Mouse (Mus musculus) ES-Bruce4 (cell line): ENCODE data around the gene Apc2. TPM values are rescaled to one million over a fixed set of nuclear protein-coding genes. Genes with fewer than 3 reads are reported as not detected.

Source experiments
- H3K27ac ChIP-seq: 2 replicates; pipeline ENCODE4 v1.5.1; 2012; ENCODE audit warnings: low read length, inconsistent platforms; ENCODE audit not compliant: insufficient read depth
- H3K27me3 ChIP-seq: 2 replicates; pipeline ENCODE4 v1.6.1; 2012; ENCODE audit warnings: mild to moderate bottlenecking, low read length, inconsistent platforms; ENCODE audit not compliant: control insufficient read depth, poor library complexity, insufficient read depth, severe bottlenecking
- H3K36me3 ChIP-seq: 2 replicates; pipeline ENCODE4 v1.6.1; 2012; ENCODE audit warnings: inconsistent platforms, mild to moderate bottlenecking, low read length, moderate library complexity; ENCODE audit not compliant: control insufficient read depth, poor library complexity, insufficient read depth, severe bottlenecking
- H3K4me1 ChIP-seq: one replicate; pipeline ENCODE4 v1.8.1; 2011; ENCODE audit warnings: low read length; ENCODE audit not compliant: control insufficient read depth, insufficient read depth
- H3K4me3 ChIP-seq: 2 replicates; pipeline ENCODE4 v1.5.1; 2011; ENCODE audit warnings: low read depth, mild to moderate bottlenecking, low read length
- H3K9ac ChIP-seq: 2 replicates; pipeline ENCODE4 v1.6.1; 2012; ENCODE audit warnings: low read depth, mild to moderate bottlenecking, inconsistent platforms; ENCODE audit not compliant: poor library complexity, severe bottlenecking
- H3K9me3 ChIP-seq: replicated peaks from 2 replicates; pipeline ENCODE4 v1.6.1; 2012; ENCODE audit warnings: mild to moderate bottlenecking, low read length, inconsistent platforms; ENCODE audit not compliant: control insufficient read depth, poor library complexity, insufficient read depth, severe bottlenecking
- CTCF ChIP-seq: IDR thresholded peaks from one replicate; pipeline ENCODE4 v1.8.1; 2011; ENCODE audit warnings: low read depth, low read length
- EP300 ChIP-seq: IDR thresholded peaks from 2 replicates; pipeline ENCODE4 v1.6.1; 2011; ENCODE audit warnings: low read depth, low read length; ENCODE audit not compliant: insufficient read depth
- POLR2A ChIP-seq: IDR thresholded peaks from one replicate; pipeline ENCODE4 v1.8.1; 2011; ENCODE audit warnings: low read length; ENCODE audit not compliant: insufficient read depth
- polyA plus RNA-seq: library from polyadenylated mRNA; stranded (reverse); fragments of >200 nt; gene quantifications from 2 replicates; pipeline ENCODE4 v1.2.4, GENCODE M21; 2011; ENCODE audit warnings: low read depth; ENCODE audit not compliant: missing spikeins, insufficient read depth, insufficient read length

Apc2 gene
- polyA plus RNA-seq, 1 experiment = 3.8 TPM

DNA sequence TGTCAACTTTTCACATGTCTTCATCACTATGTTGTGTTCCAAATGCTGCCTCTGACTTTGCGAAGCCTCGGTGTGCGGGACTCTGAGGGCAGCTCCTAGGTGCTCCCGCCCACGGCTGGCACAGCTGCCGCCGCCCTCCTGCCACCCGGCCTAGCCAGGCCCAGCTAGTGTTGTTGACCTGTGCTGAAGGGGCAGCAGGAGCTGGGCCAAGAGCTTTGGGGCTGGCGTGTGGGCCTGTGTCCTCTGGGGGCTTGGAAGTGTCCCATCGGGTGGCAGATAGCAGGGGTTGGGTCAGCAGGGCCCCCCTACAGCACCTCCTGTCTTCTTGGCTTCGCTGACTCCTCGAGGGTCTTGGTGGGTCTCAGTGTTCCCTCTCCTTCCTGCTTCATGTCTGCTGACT, 16.5 kb upstream of the Apc2 start:
- Histone ChIP-seq H3K9ac (no peak overlapping the region), H3K36me3 (peaks cover 49% of the 10 kb centered on the region), H3K9me3 (no peaks in the 10 kb centered on the region), H3K4me1 (no peaks in the 10 kb centered on the region), H3K27me3 (no peaks in the 10 kb centered on the region), H3K4me3 (no peak overlapping the region), H3K27ac (no peak overlapping the region)
- TF ChIP-seq EP300 (no peak), CTCF (no peak), POLR2A (no peak)

DNA sequence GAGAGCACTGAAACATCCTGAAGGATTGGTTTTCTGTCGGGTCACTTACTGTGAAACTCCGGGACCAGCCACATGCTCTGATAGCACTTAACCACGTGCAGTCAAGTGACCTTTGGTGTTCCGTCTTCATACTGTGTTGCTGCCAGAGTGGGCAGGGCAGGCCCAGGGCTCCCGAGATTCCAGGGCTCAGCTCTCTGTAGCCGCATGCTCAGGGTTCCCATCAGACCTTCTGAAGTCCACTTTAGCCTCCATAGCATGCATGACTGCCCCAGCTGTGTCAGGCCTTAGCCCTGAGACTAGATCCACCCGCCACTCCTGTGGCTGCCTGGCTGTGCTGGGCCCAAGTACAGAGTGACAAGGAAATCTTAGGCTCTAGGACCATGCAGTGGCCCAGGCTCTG, 14.5 kb upstream of the Apc2 start:
- Histone ChIP-seq H3K4me1 (no peaks in the 10 kb centered on the region), H3K36me3 (peaks cover 66% of the 10 kb centered on the region), H3K27ac (no peak overlapping the region), H3K4me3 (no peak overlapping the region), H3K27me3 (no peaks in the 10 kb centered on the region), H3K9me3 (no peaks in the 10 kb centered on the region), H3K9ac (no peak overlapping the region)
- TF ChIP-seq EP300 = no peak
- TF ChIP-seq POLR2A = no peak
- TF ChIP-seq CTCF = no peak

DNA sequence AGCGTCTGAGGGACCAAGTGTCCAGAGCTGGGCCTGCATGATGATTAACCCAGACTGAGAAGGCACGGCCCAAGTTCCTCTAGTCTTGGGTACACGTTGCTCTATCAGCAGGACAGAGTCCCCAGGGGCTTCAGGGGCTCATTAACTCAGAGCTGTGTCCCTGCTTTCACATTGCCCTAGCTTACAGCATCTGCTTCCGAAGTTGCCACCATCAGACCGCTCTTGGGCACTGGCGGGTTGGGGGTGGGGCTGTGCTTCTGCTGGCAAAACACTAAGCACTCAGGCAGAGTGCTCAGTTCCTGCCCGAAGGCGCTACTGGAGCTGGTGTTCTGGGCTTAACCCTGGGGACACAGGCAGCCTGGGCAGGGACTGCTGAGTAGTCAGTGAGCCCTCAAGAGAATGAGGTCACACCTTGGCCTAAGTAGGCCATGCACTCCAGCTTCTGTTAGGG, 13.8 kb upstream of the Apc2 start:
- no peak for TF ChIP-seq POLR2A
- TF ChIP-seq CTCF = no peak
- no peak for TF ChIP-seq EP300
- no peaks in the 10 kb centered on the region for H3K4me1 ChIP-seq
- H3K4me3 ChIP-seq = no peak overlapping the region
- peaks cover 62% of the 10 kb centered on the region for H3K36me3 ChIP-seq
- H3K27ac ChIP-seq = no peak overlapping the region
- H3K27me3 ChIP-seq = no peaks in the 10 kb centered on the region
- H3K9me3 ChIP-seq = no peaks in the 10 kb centered on the region
- H3K9ac ChIP-seq = no peak overlapping the region

DNA sequence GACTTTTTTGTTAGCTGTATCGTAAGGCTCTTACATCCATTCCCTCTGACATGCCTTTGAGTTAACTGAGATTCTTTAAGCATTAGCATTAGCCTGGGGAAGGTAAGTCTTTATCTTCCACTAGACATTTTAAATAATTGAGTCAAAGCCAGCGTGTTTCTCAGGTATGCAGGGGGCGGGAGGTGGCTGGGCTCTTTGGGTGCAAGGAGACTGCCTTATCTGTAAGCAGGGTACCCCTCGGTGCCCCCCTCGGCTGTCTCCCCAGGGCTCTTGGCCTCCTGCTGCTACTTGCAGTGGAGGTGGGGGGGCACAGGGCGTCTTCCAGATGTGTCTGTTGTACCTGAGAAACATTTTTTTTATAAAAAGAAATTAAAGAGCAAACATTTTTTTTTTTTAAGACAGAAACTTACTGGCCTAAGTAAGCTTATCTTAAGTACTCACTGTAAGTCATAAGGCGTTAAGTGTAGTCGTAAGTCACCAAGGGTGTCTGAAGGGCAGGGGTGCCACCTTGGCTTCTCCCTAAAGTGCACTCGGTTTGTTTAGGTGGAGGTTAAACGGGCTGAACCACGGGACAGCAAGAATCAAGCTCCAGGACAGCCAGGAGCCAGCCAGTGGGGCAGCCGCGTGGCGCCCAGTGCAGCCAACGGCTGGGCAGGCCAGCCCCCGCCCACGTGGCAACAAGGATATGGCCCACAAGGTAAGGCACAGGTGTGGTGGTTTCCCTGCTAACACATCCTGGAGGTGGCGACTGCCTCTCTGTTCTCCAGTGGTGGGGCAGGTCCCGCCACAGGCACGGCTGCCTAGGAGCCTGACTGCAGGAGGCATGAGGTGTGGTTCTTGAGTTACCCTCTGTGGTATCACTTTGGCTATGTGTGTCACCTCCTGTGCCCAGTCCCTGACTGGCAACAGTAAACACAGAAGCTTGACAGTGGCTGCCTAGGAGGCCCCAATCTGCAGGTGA, 13.0 kb upstream of the Apc2 start:
- TF ChIP-seq CTCF = no peak
- TF ChIP-seq EP300 = no peak
- no peak for TF ChIP-seq POLR2A
- H3K4me3 ChIP-seq = no peak overlapping the region
- peaks cover 58% of the 10 kb centered on the region for H3K36me3 ChIP-seq
- H3K4me1 ChIP-seq = no peaks in the 10 kb centered on the region
- H3K27ac ChIP-seq = no peak overlapping the region
- no peak overlapping the region for H3K9ac ChIP-seq
- H3K27me3 ChIP-seq = no peaks in the 10 kb centered on the region
- H3K9me3 ChIP-seq = no peaks in the 10 kb centered on the region

DNA sequence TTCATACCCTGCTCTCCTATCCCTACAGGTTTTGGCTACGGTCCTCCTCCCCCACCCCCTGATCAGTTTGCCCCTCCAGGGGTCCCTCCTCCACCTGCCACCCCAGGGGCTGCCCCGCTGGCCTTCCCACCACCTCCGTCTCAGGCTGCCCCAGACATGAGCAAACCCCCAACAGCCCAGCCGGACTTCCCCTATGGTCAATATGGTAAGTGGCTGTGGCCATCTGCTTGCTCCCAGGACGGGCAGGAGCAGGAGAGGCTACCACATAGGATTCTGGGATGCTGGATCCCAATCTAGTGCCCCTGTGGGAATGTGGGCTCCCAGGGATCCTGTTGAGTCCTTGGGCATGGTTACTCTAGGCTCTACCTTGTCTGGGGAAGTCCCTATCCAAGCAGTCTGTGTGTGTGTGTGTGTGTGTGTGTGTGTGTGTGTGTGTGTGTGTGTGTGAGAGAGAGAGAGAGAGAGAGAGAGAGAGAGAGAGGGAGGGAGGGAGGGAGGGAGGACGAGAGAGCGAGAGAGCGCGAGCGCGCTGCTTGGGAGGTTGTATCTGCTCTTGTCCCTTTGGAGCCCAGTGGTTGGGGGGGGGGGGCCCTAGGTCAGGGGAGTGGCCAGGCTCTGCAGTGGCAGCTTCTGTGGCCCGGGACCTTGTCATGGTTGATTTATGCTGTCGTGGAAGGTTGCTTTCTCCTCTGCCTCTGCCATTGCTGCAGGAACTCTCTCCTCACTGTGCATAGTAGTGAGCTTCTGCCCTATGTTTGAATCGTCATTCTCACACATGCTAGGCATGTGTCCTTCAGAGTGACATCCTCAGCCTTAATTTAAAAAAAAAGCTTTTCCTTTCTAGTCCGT, 10.3 kb upstream of the Apc2 start:
- no peak for TF ChIP-seq POLR2A
- no peak for TF ChIP-seq CTCF
- TF ChIP-seq EP300 = no peak
- H3K27me3 ChIP-seq = no peaks in the 10 kb centered on the region
- H3K36me3 ChIP-seq = peaks cover 49% of the 10 kb centered on the region
- H3K9ac ChIP-seq = no peak overlapping the region
- H3K9me3 ChIP-seq = no peaks in the 10 kb centered on the region
- no peaks in the 10 kb centered on the region for H3K4me1 ChIP-seq
- no peak overlapping the region for H3K27ac ChIP-seq
- H3K4me3 ChIP-seq = no peak overlapping the region
